Mouse (Mus musculus) ES-E14 (cell line): ENCODE results near the gene Cic.
"Not testable (repeated sequence)": the region's sequence is repeated elsewhere in the genome, so short reads cannot be mapped to it uniquely, and the experiment has no call there.

Experiments used
- CHD2 ChIP-seq: IDR thresholded peaks from 2 replicates; pipeline ENCODE4 v1.6.1; 2014; ENCODE audit warnings: mild to moderate bottlenecking, low read depth, low read length, inconsistent platforms
- HCFC1 ChIP-seq: IDR thresholded peaks from 2 replicates; pipeline ENCODE4 v1.6.1; 2012; ENCODE audit warnings: low read length, inconsistent platforms, borderline replicate concordance; ENCODE audit not compliant: insufficient read depth
- MAFK ChIP-seq: IDR thresholded peaks from 2 replicates; pipeline ENCODE4 v1.6.1; 2014; ENCODE audit warnings: mild to moderate bottlenecking, low read depth, low read length, inconsistent platforms; ENCODE audit not compliant: insufficient read depth
- ZC3H11A ChIP-seq: IDR thresholded peaks from 2 replicates; pipeline ENCODE4 v1.6.1; 2012; ENCODE audit warnings: low read depth, mild to moderate bottlenecking, inconsistent platforms, low read length, borderline replicate concordance
- ZNF384 ChIP-seq: IDR thresholded peaks from 2 replicates; pipeline ENCODE4 v1.6.1; 2012; ENCODE audit warnings: low read depth, low read length, inconsistent platforms

GRCm38 (mm10) chr7:25325431-25325830 is 57.9 kb downstream of the Cic start:
- TF ChIP-seq CHD2, ZC3H11A, MAFK, HCFC1, ZNF384: not testable (repeated sequence)
